Mouse (Mus musculus): ENCODE results near the gene Cldnd1.

Gene Cldnd1

GRCm38 (mm10) chr16:58708601-58709475, 18.9 kb upstream of the Cldnd1 start:
- DNase-seq (ENCODE audit: low read depth, low spot score) = no peak

- no peak for DNase-seq (ENCODE audit: low read depth, low spot score)
Measured at GRCm38 (mm10) chr16:58709536-58709935, 18.2 kb upstream of the Cldnd1 start.

GRCm38 (mm10) chr16:58712221-58712620, 15.5 kb upstream of the Cldnd1 start:
- no peak for DNase-seq (ENCODE audit: low read depth, low spot score)

- DNase-seq (ENCODE audit: low read depth, low spot score) = no peak
Measured at GRCm38 (mm10) chr16:58713128-58713527, 14.6 kb upstream of the Cldnd1 start.

- DNase-seq (ENCODE audit: low read depth, low spot score) = no peak
Measured at GRCm38 (mm10) chr16:58715018-58715417, 12.7 kb upstream of the Cldnd1 start.

- DNase-seq (ENCODE audit: low read depth, low spot score) = no peak
Measured at GRCm38 (mm10) chr16:58718666-58719120, 9.0 kb upstream of the Cldnd1 start, which contains the start of gene Gpr15. Gpr15 (minus strand) TSS chr16:58719070.

- DNase-seq (ENCODE audit: low read depth, low spot score) = no peak
Measured at GRCm38 (mm10) chr16:58722292-58722691, 5.4 kb upstream of the Cldnd1 start.

- DNase-seq (ENCODE audit: low read depth, low spot score) = no peak
Measured at GRCm38 (mm10) chr16:58726680-58727476, 832 bp upstream of the Cldnd1 start.

- DNase-seq (ENCODE audit: low read depth, low spot score) = peak; percentile 16
Measured at GRCm38 (mm10) chr16:58728176-58728671, 514 bp downstream of the Cldnd1 start.

- DNase-seq (ENCODE audit: low read depth, low spot score) = no peak
Measured at GRCm38 (mm10) chr16:58738205-58738604, 10.5 kb downstream of the Cldnd1 start.

GRCm38 (mm10) chr16:58738800-58739199, 11.1 kb downstream of the Cldnd1 start:
- no peak for DNase-seq (ENCODE audit: low read depth, low spot score)

- no peak for DNase-seq (ENCODE audit: low read depth, low spot score)
Measured at GRCm38 (mm10) chr16:58740751-58741150, 13.0 kb downstream of the Cldnd1 start.

- no peak for DNase-seq (ENCODE audit: low read depth, low spot score)
Measured at GRCm38 (mm10) chr16:58746715-58747114, 19.0 kb downstream of the Cldnd1 start.

- peak; percentile 3 for DNase-seq (ENCODE audit: low read depth, low spot score)
Measured at GRCm38 (mm10) chr16:58751314-58751713, 23.6 kb downstream of the Cldnd1 start.

GRCm38 (mm10) chr16:58756191-58756590, 28.5 kb downstream of the Cldnd1 start:
- peak; percentile 30 for DNase-seq (ENCODE audit: low read depth, low spot score)

GRCm38 (mm10) chr16:58763076-58763475, 35.4 kb downstream of the Cldnd1 start, which contains the start of gene Olfr172:
Olfr172 (minus strand) TSS chr16:58763176.
- no peak for DNase-seq (ENCODE audit: low read depth, low spot score)

Measured in forelimb bud, embryonic 11.5 days (tissue).